Mouse (Mus musculus): Measurements from ENCODE around the gene Anapc15-ps. TPM values are rescaled to one million over a fixed set of nuclear protein-coding genes. Genes with fewer than 3 reads are reported as not detected.
A peak's percentile ranks its signal among the peaks of the same experiment; 100 is the strongest.

Gene Anapc15-ps
- total RNA-seq, 2 experiments from 2014 or later, result not detected

GRCm38 (mm10) chr10:95676991-95677355, 3.7 kb upstream of the Anapc15-ps start:
- intact Hi-C loops (cut with DNase I), result loop anchor here (2.0 to 5.0 kb wide), 2 partner anchors 105 to 112 kb away; partner anchors contain the start of gene Nudt4
- no peak for DNase-seq

GRCm38 (mm10) chr10:95676387-95676786, 3.1 kb upstream of the Anapc15-ps start:
- intact Hi-C loops (cut with DNase I), result loop anchor here (2.0 to 5.0 kb wide), 2 partner anchors 106 to 112 kb away; partner anchors contain the start of gene Nudt4
- no peak for DNase-seq

- DNase-seq, result no peak
- intact Hi-C loops (cut with DNase I), result no loop called here
Measured at GRCm38 (mm10) chr10:95670781-95671780, 2.2 kb downstream of the Anapc15-ps start.

GRCm38 (mm10) chr10:95669872-95670271, 3.4 kb downstream of the Anapc15-ps start:
- no peak for DNase-seq
- intact Hi-C loops (cut with DNase I), result no loop called here

GRCm38 (mm10) chr10:95669034-95669433, 4.2 kb downstream of the Anapc15-ps start:
- intact Hi-C loops (cut with DNase I), result no loop called here

GRCm38 (mm10) chr10:95667371-95668030, 5.8 kb downstream of the Anapc15-ps start:
- no peak for DNase-seq
- intact Hi-C loops (cut with DNase I), result no loop called here

More at GRCm38 (mm10) chr10:95669034-95669433, 4.2 kb downstream of the Anapc15-ps start:
- no peak for DNase-seq

- intact Hi-C loops (cut with DNase I), result no loop called here
- no peak for DNase-seq
Measured at GRCm38 (mm10) chr10:95666791-95667190, 6.5 kb downstream of the Anapc15-ps start.

- no peak for DNase-seq
- intact Hi-C loops (cut with DNase I), result no loop called here
Measured at GRCm38 (mm10) chr10:95665426-95665990, 7.7 kb downstream of the Anapc15-ps start.

GRCm38 (mm10) chr10:95664613-95665012, 8.6 kb downstream of the Anapc15-ps start:
- DNase-seq, result no peak
- intact Hi-C loops (cut with DNase I), result no loop called here

- no peak for DNase-seq
- intact Hi-C loops (cut with DNase I), result no loop called here
Measured at GRCm38 (mm10) chr10:95660356-95660755, 12.9 kb downstream of the Anapc15-ps start.

GRCm38 (mm10) chr10:95659471-95660150, 13.6 kb downstream of the Anapc15-ps start:
- intact Hi-C loops (cut with DNase I), result no loop called here
- peak; percentile 23 to 33 for DNase-seq

- intact Hi-C loops (cut with DNase I), result no loop called here
- no peak for DNase-seq
Measured at GRCm38 (mm10) chr10:95658836-95659343, 14.4 kb downstream of the Anapc15-ps start.

- no peak for DNase-seq
- intact Hi-C loops (cut with DNase I), result no loop called here
Measured at GRCm38 (mm10) chr10:95656236-95657225, 16.7 kb downstream of the Anapc15-ps start.

- DNase-seq, result no peak
- intact Hi-C loops (cut with DNase I), result no loop called here
Measured at GRCm38 (mm10) chr10:95652131-95652530, 21.1 kb downstream of the Anapc15-ps start.

- intact Hi-C loops (cut with DNase I), result no loop called here
- no peak for DNase-seq
Measured at GRCm38 (mm10) chr10:95648326-95648888, 24.8 kb downstream of the Anapc15-ps start.

- DNase-seq, result no peak
- intact Hi-C loops (cut with DNase I), result no loop called here
Measured at GRCm38 (mm10) chr10:95647128-95647527, 26.1 kb downstream of the Anapc15-ps start.

- DNase-seq, result no peak
- intact Hi-C loops (cut with DNase I), result no loop called here
Measured at GRCm38 (mm10) chr10:95646576-95646975, 26.7 kb downstream of the Anapc15-ps start.

- intact Hi-C loops (cut with DNase I), result loop anchor here (5.0 kb wide), 1 partner anchor 128 kb away; no protein-coding TSS in a partner anchor
- DNase-seq, result no peak
Measured at GRCm38 (mm10) chr10:95643696-95644360, 29.4 kb downstream of the Anapc15-ps start.

All from heart, postnatal 14 days (tissue).